Mouse (Mus musculus): ENCODE results near the gene Styx.

GRCm38 (mm10) chr14:45323320-45323719 lies 27.6 kb upstream of the Styx start:
- TF ChIP-seq CTCF (IDR thresholded peaks at IDR 0.05; ENCODE audit: borderline replicate concordance, insufficient read depth, low read depth, low read length) (no peak), POLR2A (IDR thresholded peaks at IDR 0.05; ENCODE audit: borderline replicate concordance, insufficient read depth, low read length) (no peak)

Data from cerebellum, adult 2 months (tissue).